Mouse (Mus musculus) liver, adult 2 months (tissue): Measurements from ENCODE around the gene Nemp1. TPM values are rescaled to one million over a fixed set of nuclear protein-coding genes. Genes with fewer than 3 reads are reported as not detected.
A peak's percentile ranks its signal among the peaks of the same experiment; 100 is the strongest.

Experiments used
- DNase-seq: peaks from one replicate; pipeline ENCODE4 v3.0.0-alpha.2; 2011; ENCODE audit warnings: low read depth, low spot score; ENCODE audit errors: extremely low read depth
- H3K27ac ChIP-seq: fragments of 200-500 bp; replicated peaks from 2 replicates; pipeline ENCODE4 v1.5.1; 2012; ENCODE audit warnings: low read depth, mild to moderate bottlenecking, control low read depth, inconsistent platforms, low read length; ENCODE audit not compliant: insufficient read depth
- H3K27me3 ChIP-seq: fragments of 200-500 bp; 2 replicates; pipeline ENCODE4 v1.6.1; 2012; ENCODE audit warnings: mild to moderate bottlenecking, moderate library complexity, low read length, inconsistent platforms; ENCODE audit not compliant: control insufficient read depth, insufficient read depth
- H3K36me3 ChIP-seq: fragments of 200-500 bp; 2 replicates; pipeline ENCODE4 v1.6.1; 2012; ENCODE audit warnings: low read length, inconsistent platforms; ENCODE audit not compliant: control insufficient read depth, insufficient read depth
- H3K4me1 ChIP-seq: fragments of 200-500 bp; 2 replicates; pipeline ENCODE4 v1.6.1; 2011; ENCODE audit warnings: low read length; ENCODE audit not compliant: control insufficient read depth, insufficient read depth
- H3K4me3 ChIP-seq: fragments of 200-500 bp; 2 replicates; pipeline ENCODE4 v1.5.1; 2011; ENCODE audit warnings: low read depth, mild to moderate bottlenecking, control low read depth, low read length, moderate library complexity; ENCODE audit not compliant: insufficient read depth
- H3K79me2 ChIP-seq: fragments of 200-500 bp; 2 replicates; pipeline ENCODE4 v1.6.1; 2012; ENCODE audit warnings: inconsistent platforms, mild to moderate bottlenecking, low read length, moderate library complexity; ENCODE audit not compliant: control insufficient read depth, insufficient read depth
- H3K9ac ChIP-seq: fragments of 200-500 bp; 2 replicates; pipeline ENCODE4 v1.6.1; 2012; ENCODE audit warnings: low read depth, mild to moderate bottlenecking, control low read depth, inconsistent platforms, low read length
- CTCF ChIP-seq: fragments of 200-500 bp; IDR thresholded peaks from 2 replicates; pipeline ENCODE4 v1.5.1; 2011; ENCODE audit warnings: low read depth, low read length, control low read depth
- POLR2A ChIP-seq: fragments of 200-500 bp; IDR thresholded peaks from 2 replicates; pipeline ENCODE4 v1.6.1; 2011; ENCODE audit warnings: low read length, control low read depth; ENCODE audit not compliant: insufficient read depth; ENCODE audit errors: extremely low read depth
- WGBS: fragments of 180-500 bp; shearing (Covaris S2); methylation state at CpG from one replicate; pipeline ENCODE4 v1.1.7; 2018; 5-methylcytosine and 5-hydroxymethylcytosine counted together
- polyA plus RNA-seq: library from polyadenylated mRNA; depleted of rRNA; stranded (reverse); fragments of >200 nt; gene quantifications from 2 replicates; pipeline ENCODE4 v1.2.3, GENCODE M21; 2012
- total RNA-seq: library from RNA; depleted of rRNA; stranded (reverse); fragments of >200 nt; gene quantifications from 2 replicates; pipeline ENCODE4 v1.2.3, GENCODE M21; 2014

The Nemp1 gene
- total and polyA plus RNA-seq, 2 experiments = 2.0 to 5.5 TPM

DNA sequence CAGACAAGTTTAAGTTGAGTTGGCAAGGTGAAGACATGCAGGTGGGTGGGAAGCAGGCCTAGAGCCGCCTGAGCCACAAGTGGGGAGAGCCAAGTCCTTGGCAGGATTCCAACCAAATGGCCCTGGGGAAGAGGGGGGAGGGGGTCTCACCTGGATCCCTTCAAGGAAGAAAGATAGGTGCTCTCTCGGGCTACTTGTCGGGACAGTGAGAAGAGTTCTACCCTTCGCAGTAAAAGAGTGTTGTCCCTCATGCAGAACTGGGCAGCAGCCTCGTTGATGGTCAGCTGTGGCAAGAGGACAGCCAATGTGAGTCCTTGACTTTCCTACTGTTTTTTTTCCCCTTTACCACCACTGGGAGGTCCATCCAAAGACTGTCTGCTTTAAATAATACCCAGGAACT lies 3.1 kb upstream of the Nemp1 start:
- no peak overlapping the region for H3K27ac ChIP-seq
- H3K36me3 ChIP-seq = peaks cover 6% of the 10 kb centered on the region
- H3K4me3 ChIP-seq = no peak overlapping the region
- no peaks in the 10 kb centered on the region for H3K27me3 ChIP-seq
- no peak overlapping the region for H3K9ac ChIP-seq
- TF ChIP-seq POLR2A (no peak), CTCF (no peak)
- no peak for DNase-seq
- H3K79me2 ChIP-seq = peaks cover 9% of the 10 kb centered on the region; the same call in 1 of the 2 replicates
- peaks cover 18% of the 10 kb centered on the region for H3K4me1 ChIP-seq
- WGBS = 31% methylated on average over 5 of the region's 5 CpGs

DNA sequence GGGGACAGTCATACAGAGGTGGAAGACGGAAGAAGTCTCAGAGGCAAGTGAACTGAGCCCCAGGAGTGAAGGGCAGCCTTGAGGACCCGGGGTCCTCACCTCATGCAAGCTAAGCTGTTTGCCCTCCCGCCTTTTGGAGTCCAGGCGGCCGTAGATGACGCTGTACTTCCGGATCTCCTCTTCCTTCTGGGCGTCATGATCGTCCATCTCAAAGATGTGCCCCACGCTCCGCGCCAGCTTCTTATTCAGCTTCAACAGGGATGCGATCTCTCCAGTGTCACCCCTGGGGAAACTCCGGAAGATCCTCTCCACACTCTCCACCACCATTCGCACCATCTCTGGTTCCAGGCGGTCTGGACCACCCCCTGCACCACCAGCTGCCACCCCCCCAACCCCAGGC lies 2.5 kb upstream of the Nemp1 start:
- Histone ChIP-seq H3K27ac (no peak overlapping the region), H3K4me1 (peaks cover 18% of the 10 kb centered on the region), H3K4me3 (no peak overlapping the region), H3K36me3 (peaks cover 6% of the 10 kb centered on the region), H3K27me3 (no peaks in the 10 kb centered on the region), H3K9ac (no peak overlapping the region), H3K79me2 (peaks cover 9% of the 10 kb centered on the region; the same call in 1 of the 2 replicates)
- 81% methylated on average over 16 of the region's 16 CpGs for WGBS
- DNase-seq = no peak
- TF ChIP-seq CTCF = no peak
- TF ChIP-seq POLR2A = no peak

GRCm38 (mm10) chr10:127664891-127665290 lies 1.8 kb upstream of the Nemp1 start:
- TF ChIP-seq POLR2A (no peak), CTCF (no peak)
- 58% methylated on average over 13 of the region's 13 CpGs for WGBS
- H3K4me3 ChIP-seq = no peak overlapping the region
- DNase-seq = no peak
- peaks cover 9% of the 10 kb centered on the region; the same call in 1 of the 2 replicates for H3K79me2 ChIP-seq
- peak overlapping the region; percentile 5; the same call in 1 of the 2 replicates for H3K9ac ChIP-seq
- peaks cover 5% of the 10 kb centered on the region for H3K36me3 ChIP-seq
- H3K4me1 ChIP-seq = peaks cover 18% of the 10 kb centered on the region
- no peak overlapping the region for H3K27ac ChIP-seq
- no peaks in the 10 kb centered on the region for H3K27me3 ChIP-seq

GRCm38 (mm10) chr10:127665366-127666181 lies 1.1 kb upstream of the Nemp1 start:
- WGBS = 6% methylated on average over 14 of the region's 14 CpGs
- no peak for DNase-seq
- Histone ChIP-seq H3K4me3 (peak overlapping the region; percentile 86), H3K27ac (peak overlapping the region; percentile 86), H3K79me2 (peaks cover 9% of the 10 kb centered on the region; the same call in 1 of the 2 replicates), H3K36me3 (peaks cover 2% of the 10 kb centered on the region; the same call in 1 of the 2 replicates), H3K9ac (peak overlapping the region; percentile 92), H3K27me3 (no peaks in the 10 kb centered on the region), H3K4me1 (peaks cover 18% of the 10 kb centered on the region)
- no peak for TF ChIP-seq CTCF
- no peak for TF ChIP-seq POLR2A

DNA sequence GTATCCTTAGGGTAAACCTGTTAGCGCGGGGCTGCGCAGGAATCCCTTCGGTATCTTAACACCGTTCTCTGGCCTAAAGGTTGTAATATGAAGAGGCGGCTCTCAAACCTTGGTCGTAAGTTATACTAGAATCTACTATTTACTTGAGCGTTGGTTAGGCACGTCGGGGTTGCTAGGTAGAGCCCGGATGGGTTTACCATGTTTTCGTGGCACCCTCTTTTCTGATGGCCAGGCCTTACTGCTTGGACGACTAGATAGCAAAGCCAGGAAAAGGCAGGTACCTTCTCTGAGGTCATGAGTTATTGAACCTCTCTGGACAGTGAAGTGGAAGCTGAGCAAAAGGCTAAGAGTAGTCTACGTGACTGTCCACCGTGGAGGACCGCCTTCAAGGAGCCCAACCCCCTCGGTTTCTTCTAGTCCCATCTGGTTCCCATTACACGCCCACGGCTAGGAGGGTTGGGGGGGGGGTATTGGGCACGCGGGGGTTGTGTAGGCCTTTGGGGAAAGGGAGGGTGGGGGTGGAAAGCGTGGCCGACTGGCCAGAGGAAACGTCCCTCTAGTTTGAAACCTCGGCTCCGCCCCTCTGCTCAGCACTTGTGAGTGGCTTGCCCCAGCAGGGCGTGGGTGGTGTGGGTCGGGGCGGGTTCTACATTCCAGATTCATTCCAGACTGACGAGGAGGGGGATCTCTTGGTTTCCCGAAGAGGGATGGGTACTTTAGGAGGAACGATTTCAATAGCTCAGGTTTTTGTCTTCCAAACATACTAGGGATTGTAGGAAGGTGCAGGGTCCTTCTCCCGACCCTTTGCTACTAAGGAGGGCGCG lies 780 bp downstream of the Nemp1 start:
- peaks cover 9% of the 10 kb centered on the region; the same call in 1 of the 2 replicates for H3K79me2 ChIP-seq
- H3K27me3 ChIP-seq = no peaks in the 10 kb centered on the region
- H3K36me3 ChIP-seq = peaks cover 2% of the 10 kb centered on the region; the same call in 1 of the 2 replicates
- under 1% methylated on average over 35 of the region's 35 CpGs for WGBS
- TF ChIP-seq POLR2A (peak; percentile 56; the same call in 1 of the 2 replicates), CTCF (no peak)
- H3K4me1 ChIP-seq = peaks cover 17% of the 10 kb centered on the region
- H3K9ac ChIP-seq = peak overlapping the region; percentile 91
- peak; percentile 83 for DNase-seq
- peak overlapping the region; percentile 94 for H3K27ac ChIP-seq
- H3K4me3 ChIP-seq = peak overlapping the region; percentile 86
